Mouse (Mus musculus) cerebellum, postnatal 14 days (tissue): ENCODE measurements around the gene Sipa1l1.
A peak's percentile ranks its signal among the peaks of the same experiment; 100 is the strongest.

Experiments
- DNase-seq, 2 experiments: peaks; one replicate each; pipeline ENCODE4 v3.0.0; 2021; ENCODE audit warnings: mixed read lengths in 2 of 2

Gene Sipa1l1

DNA sequence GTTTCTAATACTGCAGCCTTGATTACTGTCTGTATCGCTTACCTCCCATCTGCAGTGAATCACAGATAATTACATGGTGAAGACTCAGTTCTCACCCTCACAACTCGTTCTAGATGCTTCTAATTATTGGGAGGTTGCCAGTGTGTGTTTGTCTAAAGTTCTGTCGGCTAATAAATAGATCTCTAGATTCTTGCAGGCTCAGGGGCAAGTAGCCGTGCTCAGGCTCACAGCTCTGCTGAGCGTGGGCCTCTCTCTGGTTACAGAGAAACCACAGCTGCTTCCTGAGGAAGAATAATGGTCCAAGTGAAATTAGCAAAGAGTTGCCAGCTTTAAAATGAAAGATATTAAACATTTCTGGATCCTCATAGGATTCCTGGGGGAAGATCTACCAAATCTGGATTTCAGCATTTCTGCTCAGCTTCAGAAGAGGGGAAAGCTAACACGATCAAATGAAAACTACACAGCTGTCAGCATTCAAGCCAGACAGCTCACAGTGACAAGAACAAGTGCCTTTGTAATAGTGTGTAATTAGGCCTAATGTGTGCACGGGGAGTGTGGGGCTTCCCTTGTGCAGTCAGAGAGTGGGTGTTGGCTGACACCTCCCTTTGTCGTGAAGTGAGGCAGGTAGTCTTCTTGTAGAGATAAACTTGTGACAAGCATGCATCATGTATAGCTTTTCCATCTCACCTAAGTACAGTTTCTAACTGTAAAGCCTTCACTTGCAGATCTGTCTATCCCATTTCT is 225.2 kb downstream of the Sipa1l1 start:
- no peak for DNase-seq

DNA sequence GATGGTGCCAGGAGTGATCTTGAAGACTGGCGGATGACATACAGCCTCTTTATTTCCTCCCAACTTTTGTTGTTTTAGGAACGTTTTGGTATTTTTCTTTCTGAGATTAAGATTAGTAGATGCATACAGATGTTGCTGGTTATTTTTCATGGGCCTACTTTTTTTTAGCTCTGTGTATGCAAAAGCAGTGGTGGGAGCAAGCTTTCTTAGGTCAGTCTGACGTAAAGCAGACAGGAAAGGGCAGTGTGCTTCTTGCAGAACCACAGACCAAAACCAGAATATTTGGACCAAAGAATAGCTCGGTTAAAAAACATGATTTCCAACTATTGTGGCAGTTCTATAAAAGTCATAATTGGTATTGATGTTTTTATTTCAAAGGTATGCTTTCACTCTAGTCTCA is 226.1 kb downstream of the Sipa1l1 start:
- DNase-seq: no peak

- DNase-seq: no peak
Observed at GRCm38 (mm10) chr12:82397193-82397592, 228.1 kb downstream of the Sipa1l1 start.

DNA sequence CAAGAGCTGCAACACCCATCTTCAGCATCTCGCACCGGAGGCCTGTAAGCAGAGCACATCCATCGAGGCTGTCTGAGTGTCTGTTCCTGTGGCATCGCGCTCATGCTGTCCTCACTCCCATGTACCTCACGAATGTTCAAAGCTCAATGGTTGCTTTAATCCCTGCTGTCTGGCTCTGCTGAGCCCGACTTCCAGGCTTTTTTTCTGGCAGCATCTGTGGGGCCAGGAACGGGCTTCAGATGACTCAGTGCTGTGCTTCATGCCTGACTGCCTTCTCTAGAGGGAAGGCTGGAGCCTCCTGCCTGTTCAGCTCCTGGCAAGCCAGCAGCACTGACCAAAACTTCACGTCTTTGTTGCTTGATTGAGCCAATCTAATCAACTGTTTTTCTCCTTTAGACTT is 228.6 kb downstream of the Sipa1l1 start:
- peak; percentile 34 to 54 for DNase-seq

- no peak for DNase-seq
Observed at GRCm38 (mm10) chr12:82398926-82399325, 229.8 kb downstream of the Sipa1l1 start.

DNA sequence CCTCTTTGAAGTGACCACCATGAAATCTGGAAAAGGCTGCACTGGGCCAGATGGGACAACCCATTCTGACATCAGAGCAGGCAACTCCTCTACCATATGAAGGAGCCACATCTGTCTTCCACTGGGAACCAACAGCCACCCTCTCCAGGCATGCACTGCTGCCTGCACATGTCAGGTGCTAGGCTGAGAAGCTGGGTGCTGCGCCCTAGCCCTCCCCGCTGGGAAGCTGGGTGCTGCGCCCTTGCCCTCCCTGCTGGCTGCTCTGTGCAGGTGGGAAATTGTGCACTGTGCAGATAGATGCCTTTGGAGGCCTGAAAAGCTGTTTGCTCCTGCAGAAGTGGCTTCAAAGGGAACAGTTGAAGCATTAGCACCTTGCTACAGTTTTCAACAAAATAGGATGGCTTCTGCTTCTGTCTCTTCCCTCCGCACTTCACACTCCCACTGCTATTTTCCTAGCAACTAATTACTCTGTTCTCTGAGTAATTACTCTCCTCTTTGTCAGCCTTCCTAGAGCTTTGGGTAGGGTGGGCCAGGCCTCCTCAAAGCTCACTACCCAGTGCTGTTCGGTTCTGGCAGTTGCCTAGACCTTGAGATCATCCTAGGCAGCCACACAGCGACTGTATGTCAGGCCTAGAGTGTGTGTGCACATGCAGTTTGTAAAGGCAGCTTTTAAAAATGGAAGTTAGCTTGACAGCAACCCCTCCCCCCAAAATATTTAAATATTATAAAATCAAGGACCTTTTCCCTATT is 231.0 kb downstream of the Sipa1l1 start:
- no peak for DNase-seq

GRCm38 (mm10) chr12:82400783-82401182 is 231.7 kb downstream of the Sipa1l1 start:
- no peak for DNase-seq

GRCm38 (mm10) chr12:82401440-82401839 is 232.3 kb downstream of the Sipa1l1 start:
- no peak for DNase-seq

DNA sequence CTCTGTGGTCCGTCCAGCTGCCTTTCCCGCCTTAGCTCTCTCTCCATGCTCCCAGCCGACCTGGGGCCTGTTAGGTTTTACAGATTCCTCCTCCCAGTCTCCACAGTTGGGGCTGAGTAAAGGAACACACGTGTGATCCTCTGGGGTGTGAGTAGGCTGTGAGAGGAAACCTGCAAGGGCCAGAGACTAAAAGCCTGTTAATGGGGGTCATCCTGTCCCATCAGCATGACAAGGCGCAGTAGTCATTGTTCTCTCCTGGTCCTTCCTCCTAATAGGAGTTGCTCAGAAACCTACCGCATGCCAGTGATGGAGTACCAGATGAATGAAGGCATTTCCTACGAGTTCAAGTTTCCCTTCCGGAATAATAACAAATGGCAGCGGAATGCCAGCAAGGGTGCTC is 233.5 kb downstream of the Sipa1l1 start:
- DNase-seq: no peak

GRCm38 (mm10) chr12:82407531-82408255 is 238.6 kb downstream of the Sipa1l1 start:
- DNase-seq: no peak

- DNase-seq: peak; percentile 74 to 86
Observed at GRCm38 (mm10) chr12:82408486-82408885, 239.4 kb downstream of the Sipa1l1 start.

DNA sequence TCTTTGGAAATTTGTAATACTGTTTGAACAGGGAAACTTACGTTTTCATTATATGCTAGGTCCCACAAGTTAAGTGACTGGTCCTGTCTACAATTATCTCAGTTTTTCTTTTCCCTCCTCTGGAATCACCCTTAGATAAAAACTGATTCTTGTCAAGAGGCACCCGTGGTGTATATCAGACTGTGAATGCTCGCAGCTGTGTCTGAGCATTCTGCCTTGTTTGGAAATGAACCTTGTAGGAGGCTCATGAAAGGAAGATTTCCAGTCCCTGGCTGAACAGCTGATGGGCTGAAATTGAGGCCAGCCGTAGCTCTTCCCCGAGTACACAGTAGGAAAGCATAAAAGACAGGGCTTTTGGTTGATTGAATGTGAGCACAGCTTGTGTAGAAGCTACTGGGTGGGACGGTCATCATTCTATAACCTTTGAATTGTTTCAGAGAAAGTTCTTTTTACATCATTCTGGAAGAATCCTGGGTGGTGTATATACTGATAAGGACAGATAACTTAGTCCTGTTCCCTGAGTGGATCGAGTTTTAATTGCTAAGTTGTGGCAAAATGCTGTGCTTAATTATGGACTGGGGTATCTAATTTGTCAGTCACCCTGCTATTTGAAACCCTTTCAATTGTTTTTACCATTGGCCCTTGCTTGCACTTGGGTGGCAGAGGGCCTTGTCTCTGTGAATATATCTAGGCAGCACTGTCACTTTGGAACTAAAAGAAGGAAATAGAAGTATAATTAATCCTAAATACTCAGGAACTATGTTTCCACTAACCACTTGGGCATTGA is 240.8 kb downstream of the Sipa1l1 start:
- DNase-seq: no peak

GRCm38 (mm10) chr12:82412291-82413032 is 243.3 kb downstream of the Sipa1l1 start:
- DNase-seq: no peak

GRCm38 (mm10) chr12:82415690-82416364 is 246.7 kb downstream of the Sipa1l1 start:
- peak; percentile 83 to 84 for DNase-seq

DNA sequence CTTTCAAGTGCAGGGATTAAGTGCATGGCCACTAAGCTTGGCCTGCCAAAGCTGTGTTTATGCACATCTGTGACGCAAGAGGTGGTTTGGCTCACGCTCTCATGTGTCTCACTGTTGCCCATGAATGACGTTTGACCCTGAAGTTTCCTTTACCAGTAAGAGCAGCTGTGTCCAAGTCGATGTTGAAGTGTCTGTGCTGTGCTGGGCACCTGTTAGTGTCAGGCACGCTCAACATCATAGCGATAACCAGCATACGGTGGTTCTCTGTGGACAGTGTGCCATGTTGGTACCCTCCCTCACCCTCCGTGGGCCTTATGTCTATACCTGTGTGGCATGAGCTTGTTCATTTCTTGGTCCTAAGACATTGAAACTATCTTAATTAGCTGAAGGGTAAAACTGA is 249.9 kb downstream of the Sipa1l1 start:
- no peak for DNase-seq

DNA sequence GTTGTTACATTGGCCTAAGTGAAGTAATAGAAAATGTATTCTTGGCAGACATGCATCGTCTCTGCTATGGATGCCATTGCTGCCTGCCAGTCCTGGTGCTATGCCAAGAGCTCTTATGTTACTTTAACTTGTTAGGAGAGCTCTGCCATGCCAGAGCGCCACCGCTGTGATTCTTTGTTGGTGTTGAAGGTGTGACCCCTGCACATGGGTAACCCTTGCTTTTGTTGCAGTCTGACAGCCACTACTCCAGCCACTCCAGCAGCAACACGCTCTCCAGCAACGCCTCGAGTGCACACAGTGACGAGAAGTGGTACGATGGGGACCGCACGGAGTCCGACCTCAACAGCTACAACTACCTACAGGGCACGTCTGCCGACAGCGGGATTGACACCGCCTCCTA is 255.7 kb downstream of the Sipa1l1 start:
- peak in 1 of 2 experiments; percentile 19 for DNase-seq

DNA sequence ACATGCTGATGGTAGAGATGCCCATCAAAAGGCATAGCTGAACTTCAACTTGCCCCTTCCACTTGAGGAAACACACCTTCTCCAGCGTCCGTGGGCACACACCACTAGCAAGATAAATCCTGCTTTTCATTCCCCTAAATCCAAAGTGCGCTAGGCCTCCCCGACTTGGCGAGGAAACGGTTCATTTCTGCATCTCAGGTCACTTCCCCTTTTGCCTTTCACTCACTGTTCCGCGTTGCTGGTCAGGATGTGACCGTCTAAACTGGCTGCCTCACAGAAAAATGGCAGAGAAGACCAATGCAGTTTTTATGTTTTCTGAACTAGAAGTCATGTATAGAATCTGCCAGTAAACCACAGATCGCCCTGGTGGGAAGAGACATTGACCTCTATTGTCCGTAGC is 256.7 kb downstream of the Sipa1l1 start:
- DNase-seq: no peak

GRCm38 (mm10) chr12:82427416-82427815 is 258.3 kb downstream of the Sipa1l1 start:
- no peak for DNase-seq

DNA sequence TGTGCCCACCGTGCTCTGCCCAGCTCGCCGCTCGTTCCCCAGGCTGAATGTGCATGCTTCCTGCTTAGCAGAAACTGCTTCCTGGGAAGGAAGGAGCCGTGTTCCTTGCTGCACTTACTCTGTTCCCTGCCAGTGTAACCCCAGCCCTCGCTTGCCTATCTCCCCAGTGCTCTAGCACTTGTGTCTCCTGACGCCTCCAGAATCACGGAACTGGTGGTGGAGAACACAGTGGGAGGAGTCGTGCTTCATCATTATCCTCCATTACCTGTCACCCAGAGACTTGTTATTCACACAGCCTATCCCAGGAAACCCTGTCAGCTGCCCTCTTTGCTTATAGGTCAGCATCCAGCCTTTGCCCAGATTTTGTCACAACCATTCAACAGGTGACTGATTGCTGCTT is 259.3 kb downstream of the Sipa1l1 start:
- DNase-seq: no peak

DNA sequence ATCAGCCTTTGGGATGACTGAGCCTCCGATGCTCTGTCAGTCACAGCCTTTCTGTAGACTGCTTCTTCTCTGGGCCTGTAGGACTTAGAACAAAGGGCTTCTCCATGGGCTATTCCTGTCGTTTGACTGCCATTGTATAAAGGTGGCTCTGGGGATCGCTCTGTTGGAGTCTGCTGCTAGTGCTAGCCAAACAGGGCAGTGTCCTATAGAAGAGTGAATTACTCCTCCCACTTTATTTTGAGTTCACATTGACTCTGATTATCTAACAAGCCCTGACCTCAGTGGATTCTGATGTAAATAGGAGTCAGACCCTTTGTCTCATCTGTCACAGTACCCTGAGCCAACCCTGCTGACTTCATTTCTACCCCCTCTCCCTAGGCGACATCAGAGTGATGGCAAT is 264.2 kb downstream of the Sipa1l1 start:
- no peak for DNase-seq

GRCm38 (mm10) chr12:82434591-82434990 is 265.5 kb downstream of the Sipa1l1 start:
- no peak for DNase-seq
